Mouse (Mus musculus) frontal cortex, postnatal 36 days (tissue): ENCODE data around the gene Ctnnd2.

Experiments used
- DNase-seq, 2 experiments: peaks; one replicate each; pipeline ENCODE4 v3.0.0; 2022; ENCODE audit warnings: low spot score in 2 of 2

The Ctnnd2 gene

DNA sequence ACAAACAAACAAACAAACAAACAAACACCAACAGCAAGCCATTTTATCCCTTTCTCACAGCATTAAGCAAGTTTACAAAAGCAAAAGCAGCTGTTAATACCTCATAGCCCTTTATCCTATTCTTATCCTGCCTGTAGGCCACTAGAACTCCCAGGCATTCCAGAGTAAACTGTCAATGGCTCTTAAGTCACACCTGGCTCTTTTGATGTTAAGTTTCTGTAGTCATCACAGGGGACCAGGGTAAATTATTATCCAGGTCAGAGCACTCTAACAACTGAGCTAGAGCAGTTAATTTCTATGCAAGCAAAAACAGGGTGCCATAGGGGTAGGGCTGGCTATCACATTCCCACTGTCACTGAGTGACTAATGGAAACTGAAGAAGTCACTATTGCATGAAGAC is 214.1 kb downstream of the Ctnnd2 start:
- DNase-seq = no peak

GRCm38 (mm10) chr15:30387244-30387643 is 214.9 kb downstream of the Ctnnd2 start:
- DNase-seq = no peak

GRCm38 (mm10) chr15:30401111-30401510 is 228.7 kb downstream of the Ctnnd2 start:
- DNase-seq = no peak

DNA sequence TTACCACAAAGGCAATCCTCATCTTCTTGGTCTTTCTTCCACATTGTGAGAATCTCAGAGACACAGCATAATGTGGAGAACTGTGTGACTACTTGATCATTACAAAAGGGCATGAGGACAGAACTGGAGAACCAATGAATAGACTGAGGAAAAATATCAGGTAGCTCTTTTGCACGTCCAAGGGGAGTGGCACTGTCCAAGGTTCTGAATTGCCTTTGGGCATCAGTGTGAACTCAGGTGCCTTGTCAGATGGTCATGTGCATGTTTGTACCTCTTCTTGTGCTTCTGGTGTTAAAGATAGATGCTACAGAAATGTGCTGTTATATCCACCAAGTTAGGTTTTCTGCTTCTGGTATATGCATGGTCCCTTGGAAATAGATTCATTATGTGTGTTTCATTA is 233.9 kb downstream of the Ctnnd2 start:
- DNase-seq = no peak

- DNase-seq = no peak
Measured at GRCm38 (mm10) chr15:30423146-30423545, 250.8 kb downstream of the Ctnnd2 start.

DNA sequence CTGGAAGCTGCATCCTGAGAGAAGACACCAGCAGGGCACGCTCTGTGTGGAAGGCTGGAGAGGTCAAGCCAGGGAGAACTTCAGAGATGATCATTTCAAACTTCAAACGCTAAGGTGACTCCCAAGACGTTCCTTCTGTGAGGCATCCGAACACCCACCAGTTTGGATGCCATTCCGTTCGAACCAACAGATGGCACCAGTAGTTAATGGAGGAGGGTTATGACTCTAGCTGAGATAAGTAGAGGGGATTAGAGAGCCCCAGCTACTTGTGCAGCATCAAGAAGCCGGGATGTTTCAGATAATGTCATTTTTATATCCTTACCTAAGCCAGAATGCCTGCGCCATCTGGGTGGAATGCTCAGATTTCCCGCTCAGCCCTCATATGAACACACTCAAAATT is 251.9 kb downstream of the Ctnnd2 start:
- DNase-seq = peak in 1 of 2 experiments; percentile 41

DNA sequence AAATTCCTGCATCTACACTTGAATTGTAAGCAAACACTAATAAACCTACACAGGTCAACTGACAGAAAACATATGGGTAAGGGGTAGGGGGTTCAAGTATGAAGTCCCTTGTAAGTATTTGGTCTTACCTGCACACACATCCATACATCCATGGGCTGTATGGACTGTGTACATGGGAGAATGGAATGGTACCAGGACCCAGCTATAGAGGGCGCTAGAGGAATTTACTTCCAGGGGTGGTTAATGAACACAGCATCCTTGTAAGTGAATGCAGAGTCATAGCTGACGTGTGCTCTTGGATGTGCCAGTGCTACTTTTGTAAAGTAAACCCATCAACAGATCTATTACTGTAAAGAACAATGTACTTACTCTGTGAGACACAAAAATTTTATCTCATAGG is 254.9 kb downstream of the Ctnnd2 start:
- peak in 1 of 2 experiments; percentile 39 for DNase-seq

DNA sequence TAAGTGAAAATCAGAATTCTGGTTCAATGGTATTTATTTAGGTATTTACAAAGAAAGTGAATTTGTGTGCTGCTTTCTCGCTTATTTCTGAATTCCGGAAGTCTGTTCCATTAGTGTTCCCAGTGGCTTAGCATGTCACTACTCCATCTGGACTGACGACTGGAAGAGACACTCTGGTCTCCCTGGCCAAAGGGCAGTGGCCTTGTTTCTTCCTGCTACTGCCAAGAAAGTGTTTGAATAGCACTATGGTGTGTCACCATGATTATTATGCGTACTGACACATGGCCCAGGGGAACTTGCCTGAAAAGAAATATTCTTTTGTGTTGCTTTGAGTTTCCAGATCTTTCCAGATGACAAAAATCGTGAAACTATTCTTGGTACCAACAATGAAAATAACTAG is 266.7 kb downstream of the Ctnnd2 start:
- DNase-seq = no peak

- peak in 1 of 2 experiments; percentile 54 for DNase-seq
Measured at GRCm38 (mm10) chr15:30450765-30451164, 278.4 kb downstream of the Ctnnd2 start.

- no peak for DNase-seq
Measured at GRCm38 (mm10) chr15:30451921-30452320, 279.5 kb downstream of the Ctnnd2 start.

- peak; percentile 39 to 49 for DNase-seq
Measured at GRCm38 (mm10) chr15:30457541-30458250, 285.3 kb downstream of the Ctnnd2 start.

DNA sequence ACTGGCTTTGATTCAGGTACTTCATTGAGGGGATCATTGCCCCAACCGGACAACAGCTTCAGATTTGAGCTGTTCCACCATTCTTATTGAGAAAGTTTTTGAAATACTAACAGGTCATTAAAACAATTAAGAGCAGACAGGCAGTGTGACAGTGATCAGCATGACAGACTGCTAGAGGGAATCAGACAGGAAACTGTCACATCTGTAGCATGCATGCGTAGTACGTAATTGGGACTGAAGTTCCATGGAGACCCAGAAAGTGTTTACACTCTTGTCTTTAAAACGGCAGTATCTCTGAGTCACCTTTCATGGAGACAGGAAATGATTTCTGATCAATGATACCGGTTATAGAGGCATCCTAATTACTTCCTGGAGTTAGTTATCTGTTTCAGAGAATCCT is 286.3 kb downstream of the Ctnnd2 start:
- DNase-seq = no peak

GRCm38 (mm10) chr15:30460341-30461125 is 288.1 kb downstream of the Ctnnd2 start:
- no peak for DNase-seq

DNA sequence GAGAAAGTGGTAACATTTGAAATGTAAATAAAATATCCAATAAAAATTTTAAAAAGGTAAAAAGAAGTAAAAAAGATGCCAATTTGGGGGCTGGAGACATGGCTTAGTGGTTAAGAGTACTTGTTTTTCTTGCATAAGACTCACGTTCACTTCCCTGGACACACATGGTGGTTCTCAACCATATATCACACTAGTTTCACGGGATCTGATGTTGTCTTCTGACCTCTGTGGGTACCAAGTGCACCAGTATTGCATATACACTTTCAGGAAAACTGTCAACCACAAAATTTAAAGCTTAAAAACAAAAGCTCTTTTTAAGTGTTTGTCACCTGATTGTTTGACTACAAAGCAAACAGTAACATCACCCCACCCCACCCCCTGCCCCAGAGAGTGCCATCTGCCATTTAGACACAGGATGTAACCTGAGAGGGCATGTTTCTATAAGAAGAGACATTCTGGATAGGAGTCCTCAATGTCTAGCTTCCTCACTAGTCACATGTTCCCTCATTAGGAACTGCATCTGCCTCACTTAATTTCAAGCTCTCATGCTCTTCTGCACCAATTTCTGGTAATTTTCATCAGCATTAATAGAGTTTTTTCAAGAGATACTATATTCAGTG is 290.5 kb downstream of the Ctnnd2 start:
- no peak for DNase-seq

GRCm38 (mm10) chr15:30463471-30464047 is 291.2 kb downstream of the Ctnnd2 start:
- DNase-seq = no peak

DNA sequence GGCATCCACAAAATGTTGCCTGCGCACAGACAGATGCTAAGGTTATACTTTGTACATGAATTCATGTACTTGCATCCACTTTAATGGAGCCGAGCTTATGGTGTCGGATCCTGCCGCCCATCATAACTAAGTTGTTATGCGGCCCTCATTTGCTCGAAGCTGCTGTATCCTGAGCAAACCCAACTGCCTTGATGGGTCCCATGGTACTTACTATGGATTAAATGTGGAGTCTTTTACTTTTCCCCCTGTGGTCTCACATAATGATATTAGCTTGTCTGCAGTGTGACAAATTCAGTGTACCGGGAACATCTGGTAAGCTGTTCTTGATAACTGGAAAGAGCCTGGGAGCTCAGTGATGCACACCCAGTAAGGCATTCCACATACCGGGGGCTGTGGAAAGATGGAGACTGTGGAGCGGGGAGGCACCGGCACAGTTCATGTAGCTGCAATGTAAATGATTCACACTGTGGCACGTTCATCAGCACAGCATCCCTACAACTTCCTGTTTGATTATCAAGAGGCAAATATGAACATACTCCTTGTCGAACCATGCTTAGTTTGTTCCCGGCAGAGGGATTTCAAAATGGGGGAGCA is 294.7 kb downstream of the Ctnnd2 start:
- no peak for DNase-seq

DNA sequence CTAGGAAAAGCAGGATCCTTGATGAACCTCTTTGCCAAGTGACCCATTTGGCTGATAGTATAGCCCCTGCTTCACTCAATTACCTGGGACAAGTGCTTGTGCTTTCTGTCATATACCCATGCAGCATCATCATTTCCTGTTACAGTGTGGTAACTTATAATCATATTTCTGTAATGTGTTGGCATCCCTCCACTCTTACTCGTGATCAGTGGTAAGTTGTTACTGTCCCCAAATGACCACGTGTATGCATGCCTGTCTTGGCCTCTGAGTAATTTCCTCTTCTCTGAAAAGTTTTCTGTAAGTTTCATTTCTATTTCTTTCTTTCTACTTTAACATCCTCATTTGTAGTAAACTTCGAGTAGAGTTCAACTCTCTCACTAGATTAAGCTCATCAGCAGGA is 296.4 kb downstream of the Ctnnd2 start:
- no peak for DNase-seq

DNA sequence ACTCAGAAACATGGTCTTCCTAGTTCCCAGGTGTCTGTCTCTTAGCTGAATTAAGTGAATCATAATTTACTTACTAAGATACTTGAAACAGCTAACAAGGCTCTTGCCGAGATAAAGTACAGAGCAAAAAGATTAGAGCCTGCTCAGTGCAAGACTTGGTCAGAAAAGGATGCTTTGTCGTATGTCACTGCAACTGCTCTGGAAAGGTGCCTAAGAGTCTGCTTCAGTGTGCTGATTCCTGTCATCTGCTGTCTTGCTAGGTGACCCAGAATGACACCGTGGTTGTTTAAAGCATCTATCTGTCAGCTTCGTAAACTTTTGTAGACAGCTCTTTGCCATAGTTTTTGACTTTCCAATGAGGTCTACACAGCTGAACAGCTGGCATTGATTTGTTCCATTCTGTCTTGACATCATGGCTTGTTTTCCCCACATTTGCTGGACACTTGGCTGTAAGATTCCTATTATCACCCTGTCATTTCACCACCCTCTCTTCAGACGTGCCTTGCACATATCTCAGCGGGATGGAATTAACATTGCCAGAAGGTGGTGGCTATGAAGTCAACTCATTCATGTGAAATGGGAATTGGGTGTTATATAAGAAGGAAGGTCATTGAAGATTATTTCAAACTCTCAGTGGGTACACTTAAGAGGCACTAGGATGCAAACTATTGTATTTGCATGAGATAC is 299.0 kb downstream of the Ctnnd2 start:
- DNase-seq = no peak

- DNase-seq = peak; percentile 43 to 63
Measured at GRCm38 (mm10) chr15:30480676-30481075, 308.3 kb downstream of the Ctnnd2 start.

GRCm38 (mm10) chr15:30506476-30506875 is 334.1 kb downstream of the Ctnnd2 start:
- no peak for DNase-seq

DNA sequence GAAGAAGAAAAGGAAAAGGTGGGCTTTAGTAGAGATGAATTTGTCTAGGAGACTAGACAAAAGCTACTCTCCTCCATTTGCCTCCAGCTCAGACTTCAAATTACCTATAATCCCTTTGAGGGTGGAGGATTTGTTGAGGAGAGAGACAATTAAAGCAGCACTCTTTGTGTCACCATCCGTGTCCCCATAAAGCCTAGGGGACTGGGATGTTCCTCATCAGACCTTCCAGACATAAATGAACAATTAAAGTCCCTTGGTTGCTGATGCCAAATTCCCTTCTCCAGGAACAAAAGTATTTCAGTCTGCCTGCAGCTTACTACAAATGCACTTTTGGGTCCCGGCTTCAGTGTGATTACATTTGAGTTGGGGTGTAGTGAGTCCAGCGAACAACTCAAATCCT is 340.1 kb downstream of the Ctnnd2 start:
- no peak for DNase-seq
